Mouse (Mus musculus): ENCODE results near the gene Tomm70a. TPM values are rescaled to one million over a fixed set of nuclear protein-coding genes. Genes with fewer than 3 reads are reported as not detected.
A peak's percentile ranks its signal among the peaks of the same experiment; 100 is the strongest.
"Not testable (repeated sequence)": the region's sequence is repeated elsewhere in the genome, so short reads cannot be mapped to it uniquely, and the experiment has no call there.

The Tomm70a gene
- total RNA-seq, 2 experiments from 2014 or later, result 30.4 to 33.1 TPM

DNA sequence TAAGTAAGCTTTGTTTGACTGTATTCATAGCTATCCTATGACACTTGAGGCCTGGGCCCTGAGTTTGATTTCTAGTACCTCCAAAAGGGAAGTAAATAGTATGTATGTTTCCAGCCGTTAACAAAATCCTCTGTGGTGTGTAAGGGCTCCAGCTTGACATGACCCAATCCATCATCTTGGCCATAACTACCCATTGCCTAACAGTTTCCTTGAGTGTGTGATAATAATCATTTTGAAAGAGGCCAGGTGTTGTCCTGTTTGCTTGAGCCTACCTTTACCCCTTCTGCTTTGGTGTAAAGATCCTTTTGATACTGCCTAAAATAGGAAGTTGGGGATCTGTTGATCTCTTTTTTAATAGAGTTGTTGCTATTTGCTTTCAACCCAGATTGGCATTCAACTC lies 10.8 kb downstream of the Tomm70a start:
- DNase-seq, result no peak
- intact Hi-C loops (cut with DNase I), result no loop called here

DNA sequence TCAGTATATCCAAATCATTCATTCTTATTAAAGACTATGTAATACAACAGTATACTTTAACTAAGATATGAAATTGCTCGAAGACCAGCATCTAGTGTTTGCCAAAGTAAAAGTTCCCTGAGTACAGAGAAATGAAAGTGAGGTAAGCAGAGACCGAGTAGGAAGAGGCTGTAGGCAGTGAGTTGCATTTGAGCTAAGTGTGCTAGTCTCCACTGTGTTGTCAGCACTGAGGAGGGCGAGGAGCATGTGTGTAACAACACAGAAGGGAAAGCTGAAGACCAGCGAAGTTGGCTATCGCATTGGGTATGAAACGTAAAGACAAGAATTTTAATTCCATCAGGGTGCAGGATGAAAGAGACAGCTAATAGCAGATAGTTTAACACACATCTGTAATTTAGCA lies 12.1 kb downstream of the Tomm70a start:
- no peak for DNase-seq
- intact Hi-C loops (cut with DNase I), result no loop called here

DNA sequence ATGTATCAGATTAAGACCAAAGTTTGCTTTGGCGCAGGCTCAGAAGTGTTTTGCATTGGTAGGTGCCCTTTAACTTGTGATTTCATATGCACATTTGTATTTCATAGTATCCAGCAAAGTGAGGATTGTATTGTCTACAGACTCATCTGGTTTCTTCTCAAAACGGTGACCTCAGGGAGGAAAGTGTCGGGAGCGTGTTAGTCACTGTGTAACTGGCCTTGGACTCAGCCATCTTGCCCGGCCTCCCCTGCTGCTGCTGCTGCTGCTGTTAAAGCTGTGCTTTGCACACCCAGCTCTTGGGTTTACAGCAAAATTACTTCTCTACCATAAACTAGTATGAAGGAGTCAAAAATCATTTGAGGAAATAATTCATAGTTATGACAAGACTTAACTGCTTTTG lies 23.2 kb downstream of the Tomm70a start:
- DNase-seq, result no peak
- intact Hi-C loops (cut with DNase I), result no loop called here

DNA sequence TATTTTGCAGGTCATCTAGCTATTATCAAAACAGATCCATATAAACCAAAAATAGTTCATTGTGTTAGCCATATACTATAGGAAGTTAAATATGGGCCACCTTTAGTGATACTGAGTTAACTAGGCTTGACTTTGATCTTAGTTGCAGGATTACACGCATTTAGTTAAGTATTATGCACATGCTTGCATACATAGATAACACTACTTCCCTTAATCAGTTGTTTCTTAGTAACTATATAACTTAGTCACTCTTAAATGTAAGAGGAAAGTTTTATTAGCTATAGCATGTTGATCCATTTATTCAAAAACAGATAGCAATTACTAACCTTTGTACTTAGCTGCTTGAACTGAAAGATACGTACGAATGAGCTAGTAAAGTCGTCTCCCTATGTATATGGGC lies 29.9 kb downstream of the Tomm70a start:
- intact Hi-C loops (cut with DNase I), result no loop called here
- DNase-seq, result no peak

DNA sequence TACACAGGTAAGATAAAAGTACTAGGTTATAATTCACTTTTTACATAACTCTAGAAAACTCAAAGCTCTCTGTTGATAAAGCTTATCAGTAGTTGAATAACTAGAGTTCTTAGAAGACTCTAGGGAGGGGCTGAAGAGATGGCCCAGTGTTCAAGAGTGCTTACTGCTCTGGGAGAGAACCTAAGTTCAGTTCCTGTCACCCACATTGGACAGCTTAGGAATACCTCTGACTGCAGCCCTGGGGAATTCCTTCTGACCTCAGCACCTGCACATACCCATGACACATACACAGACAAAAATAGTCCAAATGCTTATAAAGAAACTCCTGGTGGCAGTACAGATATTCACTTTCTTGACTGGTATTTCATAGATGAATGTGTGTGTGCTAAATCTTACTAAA lies 34.4 kb downstream of the Tomm70a start:
- no peak for DNase-seq
- intact Hi-C loops (cut with DNase I), result no loop called here

DNA sequence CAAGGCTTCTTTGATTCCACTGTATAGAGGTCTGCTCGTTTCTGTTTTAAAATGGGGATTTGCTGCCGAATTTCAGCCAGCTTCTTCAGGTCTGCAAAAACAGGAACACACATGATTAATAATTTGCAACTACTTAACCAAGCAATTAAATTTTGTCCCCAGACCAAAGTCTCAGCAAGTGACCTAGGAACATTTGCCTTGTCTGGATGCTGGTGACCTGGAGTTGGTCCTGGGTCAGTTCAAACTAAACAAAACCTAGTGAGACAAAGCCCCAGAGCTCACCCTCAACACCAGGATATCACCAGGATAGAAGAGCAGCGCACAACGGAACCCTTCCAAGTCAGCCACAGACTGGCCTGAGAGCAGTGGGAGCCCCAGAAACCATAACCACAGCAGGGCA lies 35.6 kb downstream of the Tomm70a start:
- intact Hi-C loops (cut with DNase I), result no loop called here
- DNase-seq, result no peak

DNA sequence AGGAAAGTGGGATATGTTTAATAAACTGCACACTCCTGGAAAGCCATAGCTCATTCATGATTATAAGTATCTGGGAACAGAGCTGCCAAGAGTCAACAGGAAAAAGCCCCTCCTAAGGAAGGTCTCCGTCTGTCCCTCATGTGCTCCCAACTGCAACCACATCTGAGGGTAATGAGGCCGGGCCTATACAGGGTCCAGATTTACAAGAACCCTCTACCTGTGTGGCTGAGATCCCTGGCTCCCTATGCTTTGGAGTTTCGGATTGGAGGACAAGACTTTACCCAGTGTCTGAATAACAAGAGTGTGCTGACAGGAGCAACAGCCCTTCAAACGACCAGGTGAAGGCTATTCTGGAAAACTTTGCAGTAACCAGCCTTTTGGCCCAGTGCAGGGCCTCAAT lies 36.2 kb downstream of the Tomm70a start:
- DNase-seq, result no peak
- intact Hi-C loops (cut with DNase I), result no loop called here

DNA sequence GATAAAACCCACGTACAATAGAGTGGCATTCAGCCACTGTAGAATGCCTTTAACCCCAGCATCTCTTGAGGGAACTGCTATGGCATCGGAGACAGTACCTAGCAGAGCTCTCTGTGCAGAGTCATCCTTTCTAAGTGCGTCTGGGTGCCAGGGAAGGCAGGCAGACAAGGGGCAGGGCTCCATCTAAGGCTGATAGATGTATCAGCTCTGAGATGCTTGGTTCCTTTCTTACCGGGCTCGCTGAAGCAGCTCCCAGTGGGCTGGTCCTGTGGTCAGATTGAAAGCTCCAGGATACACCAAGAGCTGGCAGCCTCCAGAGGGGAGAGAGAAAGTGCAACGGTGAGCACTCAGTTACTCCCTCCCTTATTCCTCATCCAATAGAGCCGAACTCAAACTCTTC lies 38.3 kb downstream of the Tomm70a start:
- no peak for DNase-seq
- intact Hi-C loops (cut with DNase I), result loop anchor here (10.0 kb wide), 1 partner anchor 385 kb away; no protein-coding TSS in a partner anchor

DNA sequence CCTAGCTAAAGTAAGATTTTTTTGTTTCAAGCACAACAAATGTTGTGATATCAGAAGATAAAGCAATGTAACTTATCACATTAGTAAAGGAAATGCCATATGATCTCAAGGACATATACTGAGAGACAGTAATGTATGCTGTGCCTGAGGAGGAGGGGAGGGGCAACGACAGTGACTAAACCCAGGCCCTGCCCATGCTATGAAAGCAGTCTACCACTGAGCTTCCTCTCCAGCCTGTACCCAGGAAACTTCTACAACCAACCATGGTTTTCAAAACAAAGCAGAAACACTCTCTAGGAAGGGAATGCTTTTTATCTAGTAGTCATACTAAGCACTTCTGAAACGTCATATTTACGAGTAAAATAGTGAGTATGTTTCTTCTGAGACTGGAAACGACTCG lies 41.3 kb downstream of the Tomm70a start:
- DNase-seq, result no peak
- intact Hi-C loops (cut with DNase I), result loop anchor here (10.0 kb wide), 1 partner anchor 388 kb away; no protein-coding TSS in a partner anchor

DNA sequence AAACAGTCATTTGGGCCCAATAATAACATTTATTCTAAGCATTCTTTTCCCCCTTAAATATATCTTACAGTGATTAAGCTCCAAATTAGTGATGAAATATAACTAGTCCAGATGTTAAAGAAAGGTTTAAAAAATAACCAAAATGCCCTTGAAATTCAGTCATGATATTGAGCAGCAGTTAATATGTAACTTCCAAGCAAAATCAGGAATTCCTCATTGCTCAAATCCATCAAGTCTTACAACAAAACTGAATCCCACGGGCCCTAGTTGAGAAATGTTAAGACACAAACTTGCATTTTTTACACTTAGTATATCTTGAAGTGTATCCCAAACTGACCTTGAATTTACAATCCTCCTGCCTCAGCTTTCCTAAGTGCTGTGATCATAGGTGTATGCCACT lies 42.2 kb downstream of the Tomm70a start:
- intact Hi-C loops (cut with DNase I), result loop anchor here (10.0 kb wide), 1 partner anchor 389 kb away; no protein-coding TSS in a partner anchor
- no peak for DNase-seq

DNA sequence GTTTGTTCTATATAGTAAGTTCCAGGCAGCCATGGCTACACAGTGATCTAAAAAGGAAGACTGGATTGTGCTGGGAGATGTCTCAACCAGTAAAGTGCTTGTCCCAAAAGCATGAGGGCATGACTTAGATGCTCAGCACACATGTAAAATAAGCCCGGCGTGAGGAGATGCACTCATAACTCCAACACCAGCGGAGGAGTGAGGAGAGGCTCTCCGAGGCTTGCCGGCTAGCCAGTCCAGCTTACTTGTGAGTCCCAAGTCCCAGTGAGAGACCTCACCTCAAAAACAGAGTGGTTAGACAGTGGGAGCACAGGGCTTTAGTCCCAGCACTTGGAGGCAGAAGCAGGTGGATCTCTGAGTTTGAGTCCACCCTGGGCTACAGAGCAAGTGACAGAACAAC lies 43.7 kb downstream of the Tomm70a start:
- DNase-seq, result no peak
- intact Hi-C loops (cut with DNase I), result loop anchor here (5.0 to 10.0 kb wide), 2 partner anchors 43 to 390 kb away; partner anchors contain the start of gene Tomm70a

DNA sequence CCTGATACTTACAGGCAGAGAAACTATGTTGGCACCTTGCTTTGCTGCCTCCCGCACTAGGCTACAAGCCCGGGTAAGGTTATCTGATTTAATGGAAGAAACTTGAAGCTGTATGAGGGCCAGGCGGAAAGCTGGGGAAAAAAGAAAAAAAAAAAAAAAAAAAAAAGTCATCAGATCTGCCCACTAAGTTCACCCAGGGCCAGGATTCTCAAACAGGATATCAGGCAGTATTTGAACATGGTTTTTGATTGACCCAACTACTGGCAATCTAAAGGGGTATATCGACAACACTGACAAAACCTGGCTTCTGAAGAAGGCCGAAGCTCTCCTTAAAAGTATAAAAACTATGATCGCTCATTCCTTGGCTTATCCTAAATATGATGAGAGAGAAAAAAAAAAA lies 44.6 kb downstream of the Tomm70a start:
- no peak for DNase-seq
- intact Hi-C loops (cut with DNase I), result loop anchor here (5.0 to 10.0 kb wide), 2 partner anchors 44 to 391 kb away; partner anchors contain the start of gene Tomm70a

DNA sequence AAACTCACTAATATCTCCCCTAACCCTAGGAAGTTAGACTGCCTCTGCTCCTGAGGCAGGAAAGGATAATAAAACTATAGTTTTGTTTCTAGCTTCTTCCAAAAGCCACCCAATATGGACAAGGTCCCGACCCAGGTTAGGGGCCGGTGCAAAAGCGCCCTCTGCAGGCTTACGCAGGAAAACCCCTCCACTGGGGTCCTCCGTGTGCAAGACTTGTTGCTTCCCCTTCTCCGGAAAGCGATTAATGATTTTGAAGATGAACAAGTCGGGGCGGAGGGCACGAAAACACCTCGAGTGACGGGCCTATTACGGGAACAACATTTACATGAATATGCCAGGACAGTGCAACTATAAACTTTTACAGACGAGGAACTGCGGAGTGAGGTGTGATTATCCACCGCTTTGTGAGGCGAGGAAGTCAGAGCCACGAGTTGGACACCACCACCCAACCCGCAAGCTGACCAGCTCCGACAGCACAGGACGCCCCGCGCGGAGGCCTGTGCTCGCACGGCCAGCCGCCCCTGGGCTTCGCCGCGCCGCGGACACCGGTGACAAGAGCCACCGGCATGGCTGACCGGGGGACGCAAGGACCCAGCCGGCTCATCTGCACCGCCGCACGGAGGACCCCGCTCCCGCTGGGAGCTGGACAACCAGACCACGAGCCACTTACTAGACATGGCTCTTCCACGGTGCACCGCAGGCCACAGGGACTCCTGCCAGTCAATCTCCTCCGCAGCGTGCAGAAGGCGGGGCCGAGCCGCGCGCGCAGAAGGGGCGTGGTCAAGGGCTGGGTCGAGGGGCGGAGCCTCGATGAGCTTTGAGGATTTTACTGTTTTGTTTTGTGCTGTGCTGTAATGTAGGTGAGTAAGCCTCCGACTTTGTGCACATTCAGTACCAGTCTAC lies 45.4 kb downstream of the Tomm70a start, which contains the start of gene Nit2:
Nit2 (minus strand) TSS at position 731 of the 903 bp plus-strand sequence.
- peak; percentile 93 to 94 for DNase-seq
- intact Hi-C loops (cut with DNase I), result loop anchor here (5.0 to 10.0 kb wide), 2 partner anchors 45 to 392 kb away; partner anchors contain the start of gene Tomm70a

DNA sequence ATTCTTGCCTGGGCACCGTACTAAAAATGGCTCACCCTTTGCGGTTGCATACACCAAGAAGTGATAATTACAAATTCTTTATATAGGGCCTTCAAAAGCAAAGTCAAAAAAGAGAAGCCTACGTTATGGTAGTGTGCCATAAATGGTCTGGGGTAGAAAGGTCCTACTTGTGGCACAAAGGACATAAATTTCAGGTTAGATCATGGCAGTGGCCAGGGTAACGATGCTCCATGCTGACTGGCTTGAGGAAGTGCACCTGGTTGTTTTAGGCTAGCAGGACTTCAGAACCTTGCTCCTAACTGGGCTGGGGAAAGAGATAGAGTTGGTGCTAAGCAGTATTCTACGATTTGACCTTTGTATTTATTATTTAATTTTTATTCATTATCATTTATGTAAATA lies 46.0 kb downstream of the Tomm70a start:
- no peak for DNase-seq

DNA sequence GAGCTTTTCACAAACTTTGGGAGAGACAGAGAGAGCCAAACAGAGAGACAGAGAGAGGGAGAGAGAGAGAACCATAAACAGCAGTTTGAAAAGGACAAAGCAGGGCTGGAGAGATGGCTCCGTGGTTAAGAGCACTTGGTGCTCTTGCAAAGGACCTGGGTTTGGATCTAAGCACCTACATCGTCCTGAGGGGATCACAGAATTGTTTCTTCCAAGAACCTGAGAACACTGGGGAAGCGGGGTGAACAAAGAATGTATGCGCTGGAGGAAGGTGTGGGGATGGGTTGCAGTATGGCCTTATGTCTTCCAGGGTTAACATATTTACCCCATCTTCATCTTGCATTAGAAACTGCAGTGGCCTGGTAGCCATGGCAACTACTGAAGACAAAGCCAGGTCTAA lies 46.7 kb downstream of the Tomm70a start:
- DNase-seq, result no peak
- intact Hi-C loops (cut with DNase I), result loop anchor here (5.0 to 10.0 kb wide), 2 partner anchors 46 to 393 kb away; partner anchors contain the start of gene Tomm70a

More for the DNA sequence above, 46.0 kb downstream of the Tomm70a start:
- intact Hi-C loops (cut with DNase I), result loop anchor here (5.0 to 10.0 kb wide), 2 partner anchors 45 to 393 kb away; partner anchors contain the start of gene Tomm70a

DNA sequence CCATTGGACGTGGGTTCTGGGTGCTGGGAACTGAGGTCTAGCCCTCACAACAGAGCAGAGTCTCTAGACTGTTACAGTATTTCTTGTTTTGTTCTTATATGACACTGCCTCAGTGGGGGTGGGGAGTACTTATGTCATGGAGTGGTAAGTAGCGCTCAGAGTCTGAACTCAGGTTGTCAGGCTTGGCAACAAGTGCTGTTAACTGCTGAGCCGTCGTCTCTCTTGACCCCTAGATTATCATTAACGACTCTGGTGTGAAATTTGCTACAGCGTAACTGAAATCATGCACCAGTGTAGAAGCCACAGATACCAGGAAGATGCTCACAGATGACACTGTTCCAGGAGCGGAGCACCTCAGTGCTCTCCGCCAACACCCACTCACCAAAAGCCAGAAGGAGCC lies 49.7 kb downstream of the Tomm70a start:
- intact Hi-C loops (cut with DNase I), result no loop called here
- DNase-seq, result no peak

DNA sequence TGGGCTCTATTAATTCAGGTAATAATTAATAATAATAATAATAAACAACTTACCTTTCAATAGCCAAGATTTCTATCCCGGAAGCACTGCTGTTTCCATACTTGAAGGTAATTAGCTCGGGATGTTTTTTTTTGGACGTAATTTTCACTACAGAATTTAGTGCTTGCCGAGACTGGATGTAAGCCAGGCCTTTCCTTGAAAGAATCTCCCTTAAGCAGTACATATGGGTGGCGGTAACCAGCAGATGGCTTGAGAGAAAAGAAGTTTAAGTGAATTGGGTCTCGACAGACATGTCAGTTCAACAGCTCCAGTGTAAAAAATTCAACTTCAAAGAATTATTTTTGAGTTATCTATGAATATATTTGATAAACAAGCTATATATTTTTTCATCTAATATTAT lies 50.1 kb downstream of the Tomm70a start:
- intact Hi-C loops (cut with DNase I), result no loop called here
- DNase-seq, result no peak

DNA sequence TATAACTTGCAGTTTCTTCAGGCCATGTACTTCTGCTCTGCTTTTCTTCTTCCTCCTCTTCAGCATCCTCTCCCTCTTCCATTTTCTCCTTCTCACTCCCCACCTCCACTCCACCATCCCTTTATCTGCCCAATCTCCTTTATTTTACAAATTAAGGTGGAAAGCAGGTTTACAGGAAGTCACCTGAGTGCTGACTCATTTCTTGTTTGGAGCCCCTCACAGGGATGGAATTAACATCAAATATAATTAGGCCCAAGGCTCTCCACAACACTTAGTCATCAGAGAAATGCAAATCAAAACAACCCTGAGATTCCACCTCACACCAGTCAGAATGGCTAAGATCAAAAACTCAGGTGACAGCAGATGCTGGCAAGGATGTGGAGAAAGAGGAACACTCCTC lies 53.0 kb downstream of the Tomm70a start:
- DNase-seq; intact Hi-C loops (cut with DNase I): not testable (repeated sequence)

DNA sequence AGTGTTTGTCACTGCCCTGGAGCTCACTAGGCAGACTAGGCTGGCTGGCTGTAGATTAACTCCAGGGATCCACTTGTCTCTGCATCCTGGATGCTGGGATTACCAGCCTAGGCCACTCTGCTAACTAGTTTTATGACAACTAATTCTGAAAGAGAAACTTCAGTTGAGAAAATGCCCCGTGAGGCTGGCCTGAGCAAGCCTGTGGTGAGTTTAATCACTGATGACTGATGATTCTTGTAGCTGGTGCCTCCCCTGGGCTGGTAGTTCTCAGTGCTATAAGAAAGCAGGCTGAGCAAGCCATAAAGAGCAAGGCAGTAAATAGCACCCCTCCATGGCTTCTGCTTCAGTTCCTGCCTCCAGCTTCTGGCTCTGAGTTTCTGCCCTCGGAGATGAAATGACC lies 54.2 kb downstream of the Tomm70a start:
- no peak for DNase-seq
- intact Hi-C loops (cut with DNase I), result no loop called here

DNA sequence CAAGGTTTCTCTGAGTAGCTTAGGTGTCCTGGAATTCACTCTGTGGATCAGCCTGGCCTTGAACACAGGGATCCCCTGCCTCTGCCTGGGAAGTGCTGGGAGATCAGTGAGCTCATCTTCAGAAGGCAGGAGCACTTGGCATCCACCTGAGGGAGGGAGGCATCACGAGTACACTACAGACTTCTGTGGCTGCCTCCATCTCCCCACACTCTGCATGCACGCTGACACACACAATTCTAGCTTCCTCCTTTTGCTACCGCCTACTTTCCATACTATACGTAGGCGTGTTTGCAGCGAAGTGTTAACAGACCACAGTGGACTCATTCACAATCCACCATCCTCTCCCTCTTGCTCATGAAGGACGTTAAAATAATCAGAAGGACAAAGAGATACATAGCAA lies 54.8 kb downstream of the Tomm70a start:
- DNase-seq, result no peak
- intact Hi-C loops (cut with DNase I), result no loop called here

DNA sequence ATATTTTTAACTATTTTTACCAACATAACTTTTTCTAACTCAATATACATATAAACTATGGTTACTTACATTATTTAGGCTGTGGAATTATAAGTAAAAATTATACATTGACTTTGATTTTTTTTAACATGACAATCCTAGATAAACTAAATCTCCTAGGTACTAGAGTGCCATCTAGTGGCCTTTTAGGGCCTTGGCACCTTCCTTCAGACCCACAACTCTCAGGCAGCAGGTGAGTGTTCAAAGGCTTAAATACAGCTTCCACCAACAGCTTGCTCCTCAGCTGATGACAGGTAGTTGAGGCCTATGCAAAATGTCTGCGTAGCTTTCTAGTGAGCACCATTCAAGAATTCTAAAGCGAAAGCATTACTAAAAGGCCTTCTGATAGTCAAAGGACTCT lies 55.8 kb downstream of the Tomm70a start:
- no peak for DNase-seq
- intact Hi-C loops (cut with DNase I), result no loop called here

DNA sequence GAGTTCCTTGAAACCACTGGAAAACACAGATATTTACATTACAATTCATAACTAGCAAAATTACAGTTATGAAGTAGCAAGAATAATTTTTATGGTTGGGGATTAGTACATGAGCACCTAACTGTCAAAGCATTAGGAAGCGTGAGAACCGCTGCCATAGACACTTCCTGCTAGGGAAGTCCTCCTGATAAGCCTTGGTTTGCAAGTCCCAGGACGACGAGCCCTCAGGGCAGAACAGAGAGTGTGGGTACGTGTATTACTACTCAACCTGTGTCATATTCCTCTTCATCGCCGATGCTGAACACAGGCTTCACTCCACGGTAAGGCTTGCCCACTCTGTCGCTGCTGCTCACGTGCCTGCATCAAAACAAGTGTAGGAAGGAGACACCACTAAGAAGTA lies 56.2 kb downstream of the Tomm70a start:
- intact Hi-C loops (cut with DNase I), result no loop called here
- DNase-seq, result no peak

Data from gastrocnemius, postnatal 36 days (tissue).